Mouse (Mus musculus) erythroblast, adult 5-6 weeks (primary cell): ENCODE measurements around the gene 1700037H04Rik. TPM values are rescaled to one million over a fixed set of nuclear protein-coding genes. Genes with fewer than 3 reads are reported as not detected.

Experiments used
- total RNA-seq, 2 experiments: library from RNA; stranded (forward) in 1 of 2; stranded (reverse) in 1 of 2; fragments of 150-400 nt in 1 of 2; fragments of 200-764, 138-1000 nt in 1 of 2; gene quantifications; 2 replicates each; pipeline versions ENCODE4 v1.2.3 to v1.2.4; 2015 to 2017; ENCODE audit warnings: low replicate concordance in 2 of 2

Gene 1700037H04Rik
- total RNA-seq, 2 experiments from 2014 or later: 49.3 to 92.0 TPM

Other genes starting within 250 kb of the 1700037H04Rik start
- gene Gfra4, start 117.0 kb downstream of the 1700037H04Rik start, total RNA-seq (2015; ENCODE audit: low replicate concordance): 2.1 TPM in 1 of 2 replicates, not detected in the other
- gene Gfra4, start 117.0 kb downstream of the 1700037H04Rik start, total RNA-seq (2017; ENCODE audit: low replicate concordance): not detected in 2 replicates
- gene Adam33, start 96.3 kb downstream of the 1700037H04Rik start, total RNA-seq (2015; ENCODE audit: low replicate concordance): 0.38 and 1.9 TPM in 2 replicates
- gene Adam33, start 96.3 kb downstream of the 1700037H04Rik start, total RNA-seq (2017; ENCODE audit: low replicate concordance): 4.9 and 12.1 TPM in 2 replicates
- 3.3 and 4.8 TPM in 2 replicates for gene Siglec1, start 73.3 kb downstream of the 1700037H04Rik start, total RNA-seq (2015; ENCODE audit: low replicate concordance)
- 1.4 and 1.5 TPM in 2 replicates for gene Siglec1, start 73.3 kb downstream of the 1700037H04Rik start, total RNA-seq (2017; ENCODE audit: low replicate concordance)
- gene Hspa12b, start 32.8 kb downstream of the 1700037H04Rik start, total RNA-seq (2015; ENCODE audit: low replicate concordance): not detected in 2 replicates
- gene Hspa12b, start 32.8 kb downstream of the 1700037H04Rik start, total RNA-seq (2017; ENCODE audit: low replicate concordance): 0.14 TPM in 1 of 2 replicates, not detected in the other
- not detected in 2 replicates for gene Gm11037, start 26.6 kb downstream of the 1700037H04Rik start, total RNA-seq (2015; ENCODE audit: low replicate concordance)
- not detected in 2 replicates for gene Gm11037, start 26.6 kb downstream of the 1700037H04Rik start, total RNA-seq (2017; ENCODE audit: low replicate concordance)
- gene Cenpb, start 20.0 kb upstream of the 1700037H04Rik start, total RNA-seq (2015; ENCODE audit: low replicate concordance): 0.96 and 3.8 TPM in 2 replicates
- 6.4 and 7.7 TPM in 2 replicates for gene Cenpb, start 20.0 kb upstream of the 1700037H04Rik start, total RNA-seq (2017; ENCODE audit: low replicate concordance)
- 160 and 210 TPM in 2 replicates for gene Cdc25b, start 26.9 kb upstream of the 1700037H04Rik start, total RNA-seq (2015; ENCODE audit: low replicate concordance)
- gene Cdc25b, start 26.9 kb upstream of the 1700037H04Rik start, total RNA-seq (2017; ENCODE audit: low replicate concordance): 363 and 459 TPM in 2 replicates
- 0.63 TPM in 1 of 2 replicates, not detected in the other for gene Spef1, start 27.2 kb upstream of the 1700037H04Rik start, total RNA-seq (2015; ENCODE audit: low replicate concordance)
- 3.1 and 4.2 TPM in 2 replicates for gene Spef1, start 27.2 kb upstream of the 1700037H04Rik start, total RNA-seq (2017; ENCODE audit: low replicate concordance)
- 18.2 and 36.5 TPM in 2 replicates for gene Ap5s1, start 47.0 kb upstream of the 1700037H04Rik start, total RNA-seq (2015; ENCODE audit: low replicate concordance)
- 18.7 and 21.0 TPM in 2 replicates for gene Ap5s1, start 47.0 kb upstream of the 1700037H04Rik start, total RNA-seq (2017; ENCODE audit: low replicate concordance)
- gene Mavs, start 74.0 kb upstream of the 1700037H04Rik start, total RNA-seq (2015; ENCODE audit: low replicate concordance): 24.6 and 32.8 TPM in 2 replicates
- 20.9 and 22.6 TPM in 2 replicates for gene Mavs, start 74.0 kb upstream of the 1700037H04Rik start, total RNA-seq (2017; ENCODE audit: low replicate concordance)
- gene Pank2, start 102.4 kb upstream of the 1700037H04Rik start, total RNA-seq (2015; ENCODE audit: low replicate concordance): 16.3 and 29.0 TPM in 2 replicates
- gene Pank2, start 102.4 kb upstream of the 1700037H04Rik start, total RNA-seq (2017; ENCODE audit: low replicate concordance): 14.0 and 26.5 TPM in 2 replicates
- 0.84 and 3.5 TPM in 2 replicates for gene Rnf24, start 192.8 kb upstream of the 1700037H04Rik start, total RNA-seq (2015; ENCODE audit: low replicate concordance)
- 0.42 and 0.43 TPM in 2 replicates for gene Rnf24, start 192.8 kb upstream of the 1700037H04Rik start, total RNA-seq (2017; ENCODE audit: low replicate concordance)